ENCODE assay signal across 22 mouse cellular contexts in genomic region chr16:51939061-51939460, GRCm38 (mm10).
"Had no signal": no experiment of that assay in that cellular context is flagged by ENCODE, and none has a peak within 500 bp of the region (broad histone marks: within the 10 kb centered on the region; RNA-seq: fewer than 3 reads in every experiment).

No protein-coding gene starts in this region.

- H3K4me1 ChIP-seq: liver, embryonic 13.5 days; liver, embryonic 15.5 days; lung, embryonic 15.5 days; midbrain, embryonic 13.5 days; midbrain, embryonic 15.5 days; neural tube, embryonic 13.5 days; neural tube, embryonic 15.5 days had no signal

- H3K4me2 ChIP-seq: liver, embryonic 13.5 days; liver, embryonic 15.5 days; lung, embryonic 15.5 days; midbrain, embryonic 11.5 days; midbrain, embryonic 13.5 days; midbrain, embryonic 15.5 days; neural tube, embryonic 13.5 days; neural tube, embryonic 15.5 days had no signal

- H3K9me3 ChIP-seq: liver, embryonic 13.5 days; liver, embryonic 15.5 days; lung, embryonic 15.5 days; midbrain, embryonic 13.5 days; midbrain, embryonic 15.5 days; neural tube, embryonic 13.5 days; neural tube, embryonic 15.5 days had no signal

- H3K27me3 ChIP-seq: liver, embryonic 13.5 days; liver, embryonic 15.5 days; lung, embryonic 15.5 days; megakaryocyte, embryonic 14.5 days; midbrain, embryonic 13.5 days; midbrain, embryonic 15.5 days; neural tube, embryonic 13.5 days; neural tube, embryonic 15.5 days had no signal

- H3K9ac ChIP-seq: liver, embryonic 13.5 days; liver, embryonic 15.5 days; liver, postnatal 0 days; lung, embryonic 15.5 days; midbrain, embryonic 13.5 days; midbrain, embryonic 15.5 days; neural tube, embryonic 13.5 days; neural tube, embryonic 15.5 days had no signal

- H3K4me3 ChIP-seq: liver, embryonic 13.5 days; liver, embryonic 15.5 days; lung, embryonic 15.5 days; megakaryocyte, embryonic 14.5 days; midbrain, embryonic 13.5 days; midbrain, embryonic 15.5 days; neural tube, embryonic 13.5 days; neural tube, embryonic 15.5 days had no signal

- ATAC-seq: liver, postnatal 0 days; lung, postnatal 0 days; midbrain, embryonic 13.5 days; midbrain, embryonic 15.5 days had no signal

- H3K27ac ChIP-seq: liver, embryonic 13.5 days; liver, embryonic 15.5 days; lung, embryonic 15.5 days; macrophage; midbrain, embryonic 13.5 days; midbrain, embryonic 15.5 days; neural tube, embryonic 13.5 days; neural tube, embryonic 15.5 days had no signal

- DNase-seq: liver, embryonic 13.5 days; liver, postnatal 0 days; lung, adult 2 months; lung, postnatal 14 days; retina, postnatal 1 day; right cerebral cortex, adult 18-20 months; right cerebral cortex, postnatal 25 days; right cerebral cortex, postnatal 4 days; spleen, adult 18-20 months; thymus, adult 18-20 months; thymus, postnatal 14 days; thymus, postnatal 36 days had no signal

- H3K36me3 ChIP-seq: liver, embryonic 13.5 days; liver, embryonic 15.5 days; lung, embryonic 15.5 days; midbrain, embryonic 13.5 days; midbrain, embryonic 15.5 days; neural tube, embryonic 13.5 days; neural tube, embryonic 15.5 days had no signal
